Mouse (Mus musculus) bone marrow macrophage, adult 2 months (primary cell): Measurements from ENCODE around the gene Usp47.

Experiments
- CTCF ChIP-seq: IDR thresholded peaks from 2 replicates; pipeline ENCODE4 v1.5.1; 2012; ENCODE audit warnings: low read depth, mild to moderate bottlenecking, low read length, moderate library complexity
- POLR2A ChIP-seq: IDR thresholded peaks from 2 replicates; pipeline ENCODE4 v1.6.1; 2012; ENCODE audit warnings: mild to moderate bottlenecking, low read depth, low read length, borderline replicate concordance

- TF ChIP-seq POLR2A, result no peak
- no peak for TF ChIP-seq CTCF
Measured at GRCm38 (mm10) chr7:112128810-112129209, 105.5 kb downstream of the Usp47 start.
